Mouse (Mus musculus) lung, adult 18-20 months (tissue): ENCODE measurements around the gene Lhx8.

Experiments
- DNase-seq, 2 experiments: peaks; one replicate each; pipeline ENCODE4 v3.0.0; 2022; ENCODE audit warnings: mixed read lengths in 2 of 2

The Lhx8 gene

GRCm38 (mm10) chr3:154321921-154322574 is 8.4 kb downstream of the Lhx8 start:
- DNase-seq, result no peak

- no peak for DNase-seq
Measured at GRCm38 (mm10) chr3:154317651-154318248, 12.7 kb downstream of the Lhx8 start.

GRCm38 (mm10) chr3:154305163-154305884 is 25.1 kb downstream of the Lhx8 start:
- DNase-seq, result no peak

GRCm38 (mm10) chr3:154301102-154301501 is 29.4 kb downstream of the Lhx8 start:
- DNase-seq, result no peak

GRCm38 (mm10) chr3:154300006-154300405 is 30.5 kb downstream of the Lhx8 start:
- DNase-seq, result no peak

GRCm38 (mm10) chr3:154298490-154298889 is 32.0 kb downstream of the Lhx8 start:
- DNase-seq, result no peak

GRCm38 (mm10) chr3:154297499-154297898 is 33.0 kb downstream of the Lhx8 start:
- DNase-seq, result peak; percentile 2 to 6

GRCm38 (mm10) chr3:154294924-154295834 is 35.3 kb downstream of the Lhx8 start:
- DNase-seq, result no peak

GRCm38 (mm10) chr3:154293839-154294490 is 36.5 kb downstream of the Lhx8 start:
- DNase-seq, result no peak

GRCm38 (mm10) chr3:154292126-154292525 is 38.3 kb downstream of the Lhx8 start:
- DNase-seq, result no peak

- DNase-seq, result no peak
Measured at GRCm38 (mm10) chr3:154290351-154290750, 40.1 kb downstream of the Lhx8 start.

- DNase-seq, result no peak
Measured at GRCm38 (mm10) chr3:154288429-154289069, 41.9 kb downstream of the Lhx8 start.

GRCm38 (mm10) chr3:154287217-154287616 is 43.2 kb downstream of the Lhx8 start:
- DNase-seq, result no peak

- no peak for DNase-seq
Measured at GRCm38 (mm10) chr3:154285351-154285750, 45.1 kb downstream of the Lhx8 start.

GRCm38 (mm10) chr3:154284260-154284659 is 46.2 kb downstream of the Lhx8 start:
- no peak for DNase-seq

- DNase-seq, result no peak
Measured at GRCm38 (mm10) chr3:154274681-154275080, 55.8 kb downstream of the Lhx8 start.

GRCm38 (mm10) chr3:154269757-154270366 is 60.6 kb downstream of the Lhx8 start:
- peak; percentile 41 to 44 for DNase-seq

GRCm38 (mm10) chr3:154268313-154268712 is 62.1 kb downstream of the Lhx8 start:
- DNase-seq, result no peak

- no peak for DNase-seq
Measured at GRCm38 (mm10) chr3:154257312-154257711, 73.1 kb downstream of the Lhx8 start.
